ENCODE assay signal across 26 mouse cellular contexts in genomic region chr3:136450361-136450895, GRCm38 (mm10).
A peak's percentile ranks its signal among the peaks of the same experiment; 100 is the strongest.
DNase-seq lines count a peak whose midpoint lies in the region; ATAC-seq and TF ChIP-seq lines count a peak whose summit lies in the region.
"Had no signal": no experiment of that assay in that cellular context is flagged by ENCODE, and none has a peak within 500 bp of the region (broad histone marks: within the 10 kb centered on the region; RNA-seq: fewer than 3 reads in every experiment).

No protein-coding gene starts in this region.

- H3K27me3 ChIP-seq in myocyte (ENCODE audit: control insufficient read depth, insufficient read depth, insufficient read length) = no peaks in the 10 kb centered on the region
- no peaks in the 10 kb centered on the region for H3K27me3 ChIP-seq in neural tube, embryonic 15.5 days (replicated peaks)
- H3K27me3 ChIP-seq: embryonic facial prominence, embryonic 12.5 days; embryonic facial prominence, embryonic 15.5 days; forebrain, embryonic 12.5 days; forebrain, embryonic 15.5 days; heart, embryonic 13.5 days had no signal

- no peak overlapping the region for H3ac ChIP-seq in myocyte (ENCODE audit: control insufficient read depth, insufficient read length)

- H3K9ac ChIP-seq in neural tube, embryonic 15.5 days (replicated peaks) = no peak overlapping the region
- H3K9ac ChIP-seq: embryonic facial prominence, embryonic 12.5 days; embryonic facial prominence, embryonic 15.5 days; forebrain, embryonic 12.5 days; forebrain, embryonic 15.5 days; heart, embryonic 13.5 days; hindbrain, embryonic 14.5 days had no signal

- TF ChIP-seq POLR2A in myocyte (IDR thresholded peaks at IDR 0.05; ENCODE audit: insufficient read length, low read depth) = no peak

- no peaks in the 10 kb centered on the region for H3K36me3 ChIP-seq in myocyte (ENCODE audit: control insufficient read depth, insufficient read depth)
- H3K36me3 ChIP-seq in neural tube, embryonic 15.5 days = no peaks in the 10 kb centered on the region
- H3K36me3 ChIP-seq: embryonic facial prominence, embryonic 12.5 days; embryonic facial prominence, embryonic 15.5 days; forebrain, embryonic 12.5 days; forebrain, embryonic 15.5 days; heart, embryonic 13.5 days had no signal

- no peak overlapping the region for H3K27ac ChIP-seq in neural tube, embryonic 15.5 days (replicated peaks)
- H3K27ac ChIP-seq: embryonic facial prominence, embryonic 12.5 days; embryonic facial prominence, embryonic 15.5 days; forebrain, embryonic 12.5 days; forebrain, embryonic 15.5 days; heart, embryonic 13.5 days; hindbrain, embryonic 14.5 days; hindbrain, postnatal 0 days had no signal

- DNase-seq in frontal cortex, postnatal 14 days (ENCODE audit: low spot score in 2 of 2) = no peak
- peak; percentile 12 for DNase-seq in right cerebral cortex, adult 18-20 months
- no peak for DNase-seq in right cerebral cortex, postnatal 4 days
- DNase-seq: adrenal gland, adult 8-10 months; adrenal gland, postnatal 25 days; cerebellum, adult 11 months; cerebellum, adult 2 months; gastrocnemius, postnatal 25 days; heart, adult 18-20 months; heart, postnatal 14 days; heart, postnatal 4 days had no signal

- H3K9me3 ChIP-seq in neural tube, embryonic 15.5 days (replicated peaks) = no peaks in the 10 kb centered on the region
- H3K9me3 ChIP-seq: embryonic facial prominence, embryonic 12.5 days; embryonic facial prominence, embryonic 15.5 days; forebrain, embryonic 12.5 days; forebrain, embryonic 15.5 days; heart, embryonic 13.5 days had no signal

- peak; percentile 85 for ATAC-seq in frontal cortex, adult (ENCODE audit: low TSS enrichment)
- ATAC-seq in neural tube, embryonic 15.5 days (ENCODE audit: low FRiP score) = no peak
- ATAC-seq: activated CD4-positive, CD25-positive, alpha-beta regulatory T cell, adult 4 months; CD4-positive, CD25-positive, alpha-beta regulatory T cell, adult 4 months; forebrain, embryonic 15.5 days; hindbrain, postnatal 0 days; inflammation-experienced regulatory T-cells, adult 6 months; intestine, embryonic 16.5 days had no signal

- no peaks in the 10 kb centered on the region for H3K79me2 ChIP-seq in myocyte (ENCODE audit: control insufficient read depth, insufficient read depth)

- 94% methylated on average over 2 of the region's 2 CpGs for WGBS in neural tube, embryonic 15.5 days

- no peak overlapping the region for H3K4me3 ChIP-seq in myocyte
- no peak overlapping the region for H3K4me3 ChIP-seq in neural tube, embryonic 15.5 days (replicated peaks)
- H3K4me3 ChIP-seq: embryonic facial prominence, embryonic 12.5 days; embryonic facial prominence, embryonic 15.5 days; erythroblast, embryonic 14.5 days; forebrain, embryonic 12.5 days; forebrain, embryonic 15.5 days; heart, embryonic 13.5 days had no signal

- H3K4me2 ChIP-seq in myocyte (ENCODE audit: low read depth) = peak overlapping the region; percentile 86
- no peak overlapping the region for H3K4me2 ChIP-seq in neural tube, embryonic 15.5 days
- H3K4me2 ChIP-seq: embryonic facial prominence, embryonic 12.5 days; embryonic facial prominence, embryonic 15.5 days; forebrain, embryonic 12.5 days; forebrain, embryonic 15.5 days; heart, embryonic 13.5 days; hindbrain, embryonic 14.5 days had no signal

- no peaks in the 10 kb centered on the region for H3K4me1 ChIP-seq in neural tube, embryonic 15.5 days
- H3K4me1 ChIP-seq: embryonic facial prominence, embryonic 12.5 days; embryonic facial prominence, embryonic 15.5 days; forebrain, embryonic 12.5 days; forebrain, embryonic 15.5 days; heart, embryonic 13.5 days had no signal

TF ChIP-seq in myocyte, 11 proteins besides CTCF, POLR2A, EP300 and RAD21:
- no peak for TF ChIP-seq USF1 (IDR thresholded peaks at IDR 0.05; ENCODE audit: low read depth)
- TF ChIP-seq CEBPB (IDR thresholded peaks at IDR 0.05; ENCODE audit: insufficient read depth, poor library complexity, severe bottlenecking) = no peak
- TF ChIP-seq MAX (IDR thresholded peaks at IDR 0.05; ENCODE audit: low read depth) = no peak
TF ChIP-seq in myocyte: peak in this region for 0.
